ENCODE assay signal across 27 mouse cellular contexts in the genomic region with DNA sequence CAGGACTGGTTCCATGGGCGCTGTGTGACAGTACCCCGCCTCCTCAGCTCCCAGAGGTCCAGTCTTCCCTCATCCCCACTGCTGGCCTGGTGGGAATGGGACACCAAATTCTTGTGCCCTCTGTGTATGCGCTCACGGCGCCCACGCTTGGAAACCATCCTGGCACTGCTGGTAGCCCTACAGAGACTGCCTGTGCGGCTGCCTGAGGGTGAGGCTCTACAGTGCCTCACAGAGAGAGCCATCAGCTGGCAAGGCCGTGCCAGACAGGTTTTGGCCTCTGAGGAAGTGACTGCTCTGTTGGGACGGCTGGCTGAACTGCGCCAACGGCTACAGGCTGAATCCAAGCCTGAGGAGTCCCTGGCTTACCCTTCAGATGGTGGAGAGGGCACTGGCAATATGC. TPM values are rescaled to one million over a fixed set of nuclear protein-coding genes. Genes with fewer than 3 reads are reported as not detected.
DNase-seq lines count a peak whose midpoint lies in the region; ATAC-seq lines count a peak whose summit lies in the region.
"Had no signal": no experiment of that assay in that cellular context is flagged by ENCODE, and none has a peak within 500 bp of the region (broad histone marks: within the 10 kb centered on the region; RNA-seq: fewer than 3 reads in every experiment).

No protein-coding gene starts in this region.

- no peak overlapping the region for H3K4me2 ChIP-seq in embryonic facial prominence, embryonic 12.5 days (replicated peaks)
- H3K4me2 ChIP-seq: embryonic facial prominence, embryonic 15.5 days; heart, embryonic 13.5 days; hindbrain, embryonic 15.5 days; intestine, embryonic 15.5 days; limb, embryonic 15.5 days; lung, embryonic 14.5 days had no signal

- 97% methylated on average over 11 of the region's 11 CpGs for WGBS in embryonic facial prominence, embryonic 12.5 days
- WGBS in embryonic facial prominence, embryonic 10.5 days, result 95% methylated on average over 11 of the region's 11 CpGs
- 94% methylated on average over 11 of the region's 11 CpGs for WGBS in heart, embryonic 10.5 days

- no peak overlapping the region for H3K9ac ChIP-seq in embryonic facial prominence, embryonic 12.5 days
- H3K9ac ChIP-seq: embryonic facial prominence, embryonic 15.5 days; heart, embryonic 13.5 days; hindbrain, embryonic 15.5 days; intestine, embryonic 15.5 days; limb, embryonic 15.5 days; liver, embryonic 14.5 days; lung, embryonic 14.5 days had no signal

- peaks cover 87% of the 10 kb centered on the region for H3K36me3 ChIP-seq in embryonic facial prominence, embryonic 12.5 days
- H3K36me3 ChIP-seq in embryonic facial prominence, embryonic 10.5 days (replicated peaks), result peaks cover 98% of the 10 kb centered on the region
- H3K36me3 ChIP-seq in heart, embryonic 10.5 days, result peaks cover 98% of the 10 kb centered on the region

- no peaks in the 10 kb centered on the region for H3K27me3 ChIP-seq in embryonic facial prominence, embryonic 12.5 days
- peaks cover 31% of the 10 kb centered on the region for H3K27me3 ChIP-seq in embryonic facial prominence, embryonic 10.5 days (replicated peaks; ENCODE audit: low read depth, poor library complexity, severe bottlenecking)
- no peaks in the 10 kb centered on the region for H3K27me3 ChIP-seq in heart, embryonic 10.5 days (ENCODE audit: insufficient read depth, poor library complexity, severe bottlenecking)
- H3K27me3 ChIP-seq: embryonic facial prominence, embryonic 15.5 days; heart, embryonic 13.5 days; hindbrain, embryonic 15.5 days; intestine, embryonic 15.5 days; limb, embryonic 15.5 days had no signal

- no peak for DNase-seq in embryonic facial prominence, embryonic 10.5 days (ENCODE audit: low spot score)
- peak; percentile 1 for DNase-seq in heart, adult 8-10 months (ENCODE audit: low spot score)
- DNase-seq in heart, embryonic 10.5 days (ENCODE audit: low spot score), result no peak
- peak; percentile 1 for DNase-seq in left cerebral cortex, postnatal 4 days
- DNase-seq in left cerebral cortex, adult 11 months (ENCODE audit: low spot score), result no peak
- DNase-seq: adrenal gland, postnatal 14 days; cerebellum, adult 8-10 months; heart, postnatal 10 days; kidney, adult 8-10 months; kidney, postnatal 10 days; lung, embryonic 14.5 days; lung, postnatal 14 days; midbrain, embryonic 14.5 days; right cerebral cortex, postnatal 25 days; thymus, postnatal 14 days had no signal

- H3K4me3 ChIP-seq in embryonic facial prominence, embryonic 12.5 days, result no peak overlapping the region
- no peak overlapping the region for H3K4me3 ChIP-seq in embryonic facial prominence, embryonic 10.5 days
- H3K4me3 ChIP-seq in heart, embryonic 10.5 days, result no peak overlapping the region
- H3K4me3 ChIP-seq: embryonic facial prominence, embryonic 15.5 days; heart, embryonic 13.5 days; hindbrain, embryonic 10.5 days; hindbrain, embryonic 15.5 days; intestine, embryonic 15.5 days; limb, embryonic 10.5 days; limb, embryonic 15.5 days had no signal

- no peak overlapping the region for H3K27ac ChIP-seq in embryonic facial prominence, embryonic 12.5 days
- H3K27ac ChIP-seq in embryonic facial prominence, embryonic 10.5 days (replicated peaks), result no peak overlapping the region
- no peak overlapping the region for H3K27ac ChIP-seq in heart, embryonic 10.5 days
- H3K27ac ChIP-seq: embryonic facial prominence, embryonic 15.5 days; heart, embryonic 13.5 days; hindbrain, embryonic 10.5 days; hindbrain, embryonic 15.5 days; intestine, embryonic 15.5 days; limb, embryonic 10.5 days; limb, embryonic 15.5 days; liver, embryonic 14.5 days had no signal

- H3K9me3 ChIP-seq in embryonic facial prominence, embryonic 12.5 days, result no peaks in the 10 kb centered on the region
- H3K9me3 ChIP-seq in embryonic facial prominence, embryonic 10.5 days, result no peaks in the 10 kb centered on the region
- no peaks in the 10 kb centered on the region for H3K9me3 ChIP-seq in heart, embryonic 10.5 days
- H3K9me3 ChIP-seq: embryonic facial prominence, embryonic 15.5 days; heart, embryonic 13.5 days; hindbrain, embryonic 10.5 days; hindbrain, embryonic 15.5 days; intestine, embryonic 15.5 days; limb, embryonic 10.5 days; limb, embryonic 15.5 days had no signal

- intact Hi-C loops in left cerebral cortex, postnatal 4 days (cut with DNase I), result no loop called here

- H3K4me1 ChIP-seq in embryonic facial prominence, embryonic 12.5 days, result no peaks in the 10 kb centered on the region
- no peaks in the 10 kb centered on the region for H3K4me1 ChIP-seq in embryonic facial prominence, embryonic 10.5 days
- no peaks in the 10 kb centered on the region for H3K4me1 ChIP-seq in heart, embryonic 10.5 days
- H3K4me1 ChIP-seq: embryonic facial prominence, embryonic 15.5 days; heart, embryonic 13.5 days; hindbrain, embryonic 10.5 days; hindbrain, embryonic 15.5 days; intestine, embryonic 15.5 days; limb, embryonic 10.5 days; limb, embryonic 15.5 days had no signal

- ATAC-seq in embryonic facial prominence, embryonic 12.5 days (ENCODE audit: insufficient number of reproducible peaks, insufficient read depth, low FRiP score, low TSS enrichment), result peak; percentile 41; the same call in 1 of the 2 replicates
- no peak for ATAC-seq in erythroid progenitor cell, adult 5-6 weeks (replicated peaks; ENCODE audit: low FRiP score, poor library complexity, severe bottlenecking)
- ATAC-seq: CD4-positive, CD25-positive, alpha-beta regulatory T cell, adult 4 months; forebrain, embryonic 14.5 days; intestine, embryonic 15.5 days had no signal

RNA-seq across cellular contexts. Expression of a gene that starts 38.4 kb away (rescaled TPM):
- polyA plus RNA-seq in embryonic facial prominence, embryonic 12.5 days (2016; fragmentation: Nextera tagmentation; extraction: Ambion mirVana), result 52.5 and 57.7 TPM in 2 replicates
- polyA plus RNA-seq in embryonic facial prominence, embryonic 10.5 days (2016; fragmentation: Nextera tagmentation; extraction: Ambion mirVana), result 71.4 and 75.2 TPM in 2 replicates
- total RNA-seq in heart, adult 8-10 months (2022), result 10 to 100 TPM; 26.9 to 54.4 (median 37.6) TPM
- 44.0 and 59.4 TPM in 2 replicates for polyA plus RNA-seq in heart, embryonic 10.5 days (2016; fragmentation: Nextera tagmentation; extraction: Ambion mirVana)
- total RNA-seq in left cerebral cortex, postnatal 4 days (2021), result 10 to 100 TPM; 67.4 to 89.0 TPM
- total RNA-seq in erythroid progenitor cell, adult 5-6 weeks (2015; ENCODE audit: low replicate concordance), result 32.3 and 35.7 TPM in 2 replicates
- total RNA-seq in erythroid progenitor cell, adult 5-6 weeks (2017; ENCODE audit: low replicate concordance), result 51.4 and 66.9 TPM in 2 replicates

RNA-seq across cellular contexts. Expression of a gene that starts 56.1 kb away (rescaled TPM):
- polyA plus RNA-seq in embryonic facial prominence, embryonic 12.5 days (2016; fragmentation: Nextera tagmentation; extraction: Ambion mirVana), result 21.1 and 25.3 TPM in 2 replicates
- polyA plus RNA-seq in embryonic facial prominence, embryonic 10.5 days (2016; fragmentation: Nextera tagmentation; extraction: Ambion mirVana), result 20.8 and 22.5 TPM in 2 replicates
- total RNA-seq in heart, adult 8-10 months (2022), result 1 to 10 TPM; 2.3 to 5.2 (median 2.5) TPM
- polyA plus RNA-seq in heart, embryonic 10.5 days (2016; fragmentation: Nextera tagmentation; extraction: Ambion mirVana), result 9.2 and 15.3 TPM in 2 replicates
- total RNA-seq in left cerebral cortex, postnatal 4 days (2021), result 10 to 100 TPM; 36.6 to 46.6 TPM
- total RNA-seq in erythroid progenitor cell, adult 5-6 weeks (2015; ENCODE audit: low replicate concordance), result 15.1 and 24.3 TPM in 2 replicates
- 2.8 and 3.8 TPM in 2 replicates for total RNA-seq in erythroid progenitor cell, adult 5-6 weeks (2017; ENCODE audit: low replicate concordance)

Comparison
In these comparisons a context has a peak if more than half of its experiments do, and no peak if none do; other contexts are left out.
1. DNase-seq: peak in heart, adult 8-10 months (single experiment) and left cerebral cortex, postnatal 4 days (single experiment); none in embryonic facial prominence, embryonic 10.5 days (single experiment), heart, embryonic 10.5 days (single experiment) and left cerebral cortex, adult 11 months (single experiment).